Mouse (Mus musculus) cerebellum, adult 2 months (tissue): ENCODE measurements around the gene Rfx8.

Experiments used
- CTCF ChIP-seq: fragments of 200-500 bp; IDR thresholded peaks from 2 replicates; pipeline ENCODE4 v1.5.1; 2011; ENCODE audit warnings: low read depth, mild to moderate bottlenecking, control low read depth, low read length, moderate library complexity, borderline replicate concordance; ENCODE audit not compliant: insufficient read depth
- POLR2A ChIP-seq: fragments of 200-500 bp; IDR thresholded peaks from 2 replicates; pipeline ENCODE4 v1.6.1; 2011; ENCODE audit warnings: low read length, control low read depth, borderline replicate concordance; ENCODE audit not compliant: insufficient read depth

DNA sequence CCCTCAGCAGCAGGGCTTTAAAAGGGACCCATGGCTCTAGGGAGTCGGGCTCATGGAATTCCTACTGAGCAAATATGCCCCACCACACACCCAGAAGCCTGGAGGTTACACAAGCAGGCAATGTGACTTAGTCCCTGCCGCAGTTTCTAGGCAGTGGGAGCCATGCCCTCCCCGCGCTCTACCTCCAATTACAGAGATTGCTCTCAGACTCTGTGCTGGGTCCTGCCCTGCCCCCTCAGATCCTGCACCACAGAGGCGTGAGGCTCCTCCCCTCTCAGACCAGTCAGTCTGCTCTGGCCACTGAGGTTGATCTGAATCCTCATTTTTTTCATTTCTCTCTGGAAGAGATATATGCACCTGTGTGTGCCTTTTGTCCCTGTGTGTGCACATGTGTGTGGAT is 84.1 kb downstream of the Rfx8 start:
- no peak for TF ChIP-seq CTCF
- TF ChIP-seq POLR2A = no peak
